Mouse (Mus musculus) MEL (cell line): ENCODE measurements at regions not wholly inside any gene's neighbourhood (a gene's known extent, or its start where the extent isn't known, plus 50 kb on each side); places are given as distances from the start of the nearest gene placed in this dataset.

ENCODE experiments used
- DNase-seq: peaks from one replicate; pipeline ENCODE4 v3.0.0; 2011; ENCODE audit warnings: low read depth, low spot score
- H3K27ac ChIP-seq: 2 replicates; pipeline ENCODE4 v1.5.1; 2012; ENCODE audit warnings: low read depth, mild to moderate bottlenecking, control low read depth, low read length, moderate library complexity; ENCODE audit not compliant: control insufficient read depth
- H3K27me3 ChIP-seq, 2 experiments: fragments of 150-350 bp in 1 of 2; sonication (generic) in 1 of 2; 2 replicates each; pipeline ENCODE4 v1.6.1; 2012; ENCODE audit warnings: low read length in 2 of 2, mild to moderate bottlenecking in 2 of 2, improper control_type of control experiment in 1 of 2, moderate library complexity in 1 of 2; ENCODE audit not compliant: insufficient read depth in 2 of 2, control insufficient read depth in 1 of 2
- H3K36me3 ChIP-seq, 2 experiments: 2 replicates each; pipeline ENCODE4 v1.6.1; 2012 to 2014; ENCODE audit warnings: low read length in 2 of 2, improper control_type of control experiment in 1 of 2, inconsistent platforms in 1 of 2, mild to moderate bottlenecking in 1 of 2; ENCODE audit not compliant: insufficient read depth in 2 of 2, control insufficient read depth in 1 of 2
- H3K4me1 ChIP-seq, 2 experiments: fragments of 150-350 bp in 1 of 2; sonication (generic) in 1 of 2; 2 replicates each; pipeline ENCODE4 v1.6.1; 2012; ENCODE audit warnings: low read length in 2 of 2, improper control_type of control experiment in 1 of 2, mild to moderate bottlenecking in 1 of 2; ENCODE audit not compliant: insufficient read depth in 2 of 2, control insufficient read depth in 1 of 2
- H3K4me3 ChIP-seq, 2 experiments: fragments of 150-350 bp in 1 of 2; sonication (generic) in 1 of 2; 2 replicates each; pipeline ENCODE4 v1.5.1; 2012; ENCODE audit warnings: low read depth in 2 of 2, low read length in 2 of 2, mild to moderate bottlenecking in 2 of 2, moderate library complexity in 2 of 2, control low read depth in 1 of 2, improper control_type of control experiment in 1 of 2; ENCODE audit not compliant: control insufficient read depth in 1 of 2, insufficient read depth in 1 of 2
- H3K79me2 ChIP-seq: 2 replicates; pipeline ENCODE4 v1.6.1; 2012; ENCODE audit warnings: mild to moderate bottlenecking, low read length, moderate library complexity; ENCODE audit not compliant: control insufficient read depth, poor library complexity, insufficient read depth
- H3K9ac ChIP-seq: 2 replicates; pipeline ENCODE4 v1.6.1; 2012; ENCODE audit warnings: low read depth, mild to moderate bottlenecking, control low read depth, low read length, moderate library complexity; ENCODE audit not compliant: control insufficient read depth, poor library complexity, severe bottlenecking
- H3K9me3 ChIP-seq: fragments of 150-350 bp; sonication (generic); replicated peaks from 2 replicates; pipeline ENCODE4 v1.6.1; 2012; ENCODE audit warnings: mild to moderate bottlenecking, low read length, improper control_type of control experiment, moderate library complexity; ENCODE audit not compliant: insufficient read depth
- CHD1 ChIP-seq: IDR thresholded peaks from 2 replicates; pipeline ENCODE4 v1.6.1; 2012; ENCODE audit warnings: low read depth, mild to moderate bottlenecking, inconsistent platforms, low read length, improper control_type of control experiment
- GATA1 ChIP-seq: IDR thresholded peaks from 2 replicates; pipeline ENCODE4 v1.6.1; 2011; ENCODE audit warnings: low read depth, low read length, improper control_type of control experiment
- HCFC1 ChIP-seq: IDR thresholded peaks from 2 replicates; pipeline ENCODE4 v1.6.1; 2012; ENCODE audit warnings: low read depth, mild to moderate bottlenecking, inconsistent platforms, low read length, improper control_type of control experiment, moderate library complexity
- KAT2A ChIP-seq: conservative IDR thresholded peaks from 2 replicates; pipeline ENCODE4 v1.6.1; 2012; ENCODE audit warnings: low read depth, low read length, improper control_type of control experiment, inconsistent platforms
- MAX ChIP-seq: IDR thresholded peaks from 2 replicates; pipeline ENCODE4 v1.6.1; 2011; ENCODE audit warnings: low read length, improper control_type of control experiment
- MEF2A ChIP-seq: IDR thresholded peaks from 2 replicates; pipeline ENCODE4 v1.6.1; 2014; ENCODE audit warnings: low read depth, mild to moderate bottlenecking, inconsistent platforms, low read length, improper control_type of control experiment; ENCODE audit not compliant: poor library complexity, insufficient replicate concordance, severe bottlenecking; ENCODE audit errors: extremely low read depth
- MYC ChIP-seq: IDR thresholded peaks from 2 replicates; pipeline ENCODE4 v1.6.1; 2011; ENCODE audit warnings: low read depth, mild to moderate bottlenecking, low read length, improper control_type of control experiment, moderate library complexity
- NRF1 ChIP-seq: IDR thresholded peaks from 2 replicates; pipeline ENCODE4 v1.6.1; 2014; ENCODE audit warnings: low read depth, mild to moderate bottlenecking, inconsistent platforms, low read length, improper control_type of control experiment, moderate library complexity; ENCODE audit not compliant: poor library complexity, insufficient read depth, severe bottlenecking
- POLR2A ChIP-seq, 2 experiments: IDR thresholded peaks; 2 replicates each; pipeline ENCODE4 v1.6.1; 2011 to 2012; ENCODE audit warnings: low read length in 2 of 2, mild to moderate bottlenecking in 2 of 2, control low read depth in 1 of 2, improper control_type of control experiment in 1 of 2, low read depth in 1 of 2, moderate library complexity in 1 of 2; ENCODE audit not compliant: control insufficient read depth in 1 of 2, insufficient read depth in 1 of 2, poor library complexity in 1 of 2
- POLR2AphosphoS2 ChIP-seq: IDR thresholded peaks from 2 replicates; pipeline ENCODE4 v1.6.1; 2011; ENCODE audit warnings: low read length, improper control_type of control experiment
- SIN3A ChIP-seq: IDR thresholded peaks from 2 replicates; pipeline ENCODE4 v1.6.1; 2012; ENCODE audit warnings: low read length, improper control_type of control experiment, inconsistent platforms
- TCF12 ChIP-seq: IDR thresholded peaks from 2 replicates; pipeline ENCODE4 v1.6.1; 2014; ENCODE audit warnings: low read depth, mild to moderate bottlenecking, inconsistent platforms, low read length, improper control_type of control experiment, moderate library complexity
- UBTF ChIP-seq: IDR thresholded peaks from 2 replicates; pipeline ENCODE4 v1.6.1; 2012; ENCODE audit warnings: low read depth, mild to moderate bottlenecking, inconsistent platforms, low read length, improper control_type of control experiment, moderate library complexity, borderline replicate concordance; ENCODE audit not compliant: insufficient read depth
- USF2 ChIP-seq, 2 experiments: IDR thresholded peaks; 2 replicates each; pipeline ENCODE4 v1.6.1; 2011 to 2012; ENCODE audit warnings: improper control_type of control experiment in 2 of 2, low read length in 2 of 2, borderline replicate concordance in 1 of 2, inconsistent platforms in 1 of 2, low read depth in 1 of 2, mild to moderate bottlenecking in 1 of 2; ENCODE audit not compliant: insufficient read depth in 1 of 2
- ZC3H11A ChIP-seq: IDR thresholded peaks from 2 replicates; pipeline ENCODE4 v1.6.1; 2012; ENCODE audit warnings: low read depth, mild to moderate bottlenecking, inconsistent platforms, low read length, improper control_type of control experiment
- ZMIZ1 ChIP-seq: IDR thresholded peaks from 2 replicates; pipeline ENCODE4 v1.6.1; 2012; ENCODE audit warnings: low read depth, mild to moderate bottlenecking, inconsistent platforms, low read length, improper control_type of control experiment, moderate library complexity

GRCm38 (mm10) chr2:148523401-148523800, 80.0 kb upstream of the Cd93 start:
- H3K9ac ChIP-seq, result no peak overlapping the region
- no peaks in the 10 kb centered on the region for H3K27me3 ChIP-seq
- no peak for DNase-seq
- H3K79me2 ChIP-seq, result no peaks in the 10 kb centered on the region
- TF ChIP-seq ZC3H11A (no peak), TCF12 (no peak), NRF1 (no peak), ZMIZ1 (no peak), SIN3A (no peak), CHD1 (no peak), MEF2A (no peak), POLR2AphosphoS2 (no peak), KAT2A (no peak), MAX (no peak), POLR2A (IDR thresholded peaks at IDR 0.05; ENCODE audit: control insufficient read depth in 1 of 2, insufficient read depth in 1 of 2, low read depth in 1 of 2, low read length in 2 of 2, poor library complexity in 1 of 2) (no peak), UBTF (no peak), MYC (no peak), USF2 (IDR thresholded peaks at IDR 0.05; ENCODE audit: borderline replicate concordance in 1 of 2, insufficient read depth in 1 of 2, low read depth in 1 of 2, low read length in 2 of 2) (no peak), HCFC1 (no peak), GATA1 (no peak)
- no peak overlapping the region for H3K4me3 ChIP-seq
- no peak overlapping the region for H3K27ac ChIP-seq
- H3K36me3 ChIP-seq, result no peaks in the 10 kb centered on the region
- no peaks in the 10 kb centered on the region for H3K9me3 ChIP-seq
- no peaks in the 10 kb centered on the region for H3K4me1 ChIP-seq

- Histone ChIP-seq H3K4me1 (no peaks in the 10 kb centered on the region), H3K9me3 (no peaks in the 10 kb centered on the region), H3K4me3 (no peak overlapping the region), H3K36me3 (no peaks in the 10 kb centered on the region), H3K9ac (no peak overlapping the region), H3K27ac (no peak overlapping the region), H3K79me2 (no peaks in the 10 kb centered on the region)
- no peak for DNase-seq
- no peak for TF ChIP-seq UBTF
- TF ChIP-seq ZMIZ1, result no peak
- TF ChIP-seq GATA1, result no peak
- TF ChIP-seq, all 39 proteins: peak for 0
- no peaks in the 10 kb centered on the region for H3K27me3 ChIP-seq
Measured at GRCm38 (mm10) chr2:148522936-148523335, 79.6 kb upstream of the Cd93 start.
